Mouse (Mus musculus) ES-Bruce4 (cell line): Measurements from ENCODE around the gene Hipk4.

Experiments
- CTCF ChIP-seq: IDR thresholded peaks from one replicate; pipeline ENCODE4 v1.8.1; 2011; ENCODE audit warnings: low read depth, low read length
- EP300 ChIP-seq: IDR thresholded peaks from 2 replicates; pipeline ENCODE4 v1.6.1; 2011; ENCODE audit warnings: low read depth, low read length; ENCODE audit not compliant: insufficient read depth
- POLR2A ChIP-seq: IDR thresholded peaks from one replicate; pipeline ENCODE4 v1.8.1; 2011; ENCODE audit warnings: low read length; ENCODE audit not compliant: insufficient read depth

DNA sequence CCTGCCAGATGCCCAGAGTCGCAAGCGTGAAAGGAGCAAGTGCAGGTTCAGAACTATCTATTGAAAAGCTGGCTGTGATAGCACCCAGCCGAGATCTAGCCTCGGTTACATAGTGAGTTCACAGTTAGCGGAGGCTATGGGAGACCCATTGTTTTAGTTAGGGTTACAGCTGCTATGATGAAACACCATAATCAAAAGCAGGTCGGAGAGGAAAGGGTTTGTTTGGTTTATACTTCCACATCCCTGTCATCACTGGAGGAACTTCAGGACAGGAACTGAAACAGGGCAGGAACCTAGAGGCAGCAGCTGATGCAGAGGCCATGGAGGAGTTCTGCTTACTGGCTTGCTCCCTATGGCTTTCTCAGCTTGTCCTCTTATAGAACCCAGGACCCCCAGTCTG is 54.5 kb downstream of the Hipk4 start:
- TF ChIP-seq CTCF (no peak), POLR2A (no peak), EP300 (no peak)
